Mouse (Mus musculus) C3H10T1/2 (cell line): ENCODE measurements around the gene D830030K20Rik. TPM values are rescaled to one million over a fixed set of nuclear protein-coding genes. Genes with fewer than 3 reads are reported as not detected.

Experiments used
- polyA plus RNA-seq, 2 experiments: library from polyadenylated mRNA; unstranded; fragments of >200 nt; fragmentation: generic; extraction: Trizol; gene quantifications; one replicate each; pipeline ENCODE4 v1.2.1; 2012; ENCODE audit warnings: missing spikeins in 2 of 2

The D830030K20Rik gene
- polyA plus RNA-seq: not detected

GRCm38 (mm10) chr14:3208272-3209152, at the start of gene D830030K20Rik:
Gene D830030K20Rik (plus strand): TSS chr14:3208488.

GRCm38 (mm10) chr14:3187955-3188354, 20.3 kb upstream of the D830030K20Rik start, which contains the start of gene Gm5795:
Gene Gm5795 (plus strand): TSS chr14:3188255.

Other genes starting within 250 kb of the D830030K20Rik start
- not detected for gene Gm2888, start 178.5 kb upstream of the D830030K20Rik start, polyA plus RNA-seq
- not detected for gene Gm2897, start 159.2 kb upstream of the D830030K20Rik start, polyA plus RNA-seq
- not detected for gene Gm10340, start 74.5 kb upstream of the D830030K20Rik start, polyA plus RNA-seq
- gene Gm5795, start 20.2 kb upstream of the D830030K20Rik start, polyA plus RNA-seq: not detected
- gene Gm2956, start 124.1 kb downstream of the D830030K20Rik start, polyA plus RNA-seq: not detected
- not detected for gene Gm10413, start 186.6 kb downstream of the D830030K20Rik start, polyA plus RNA-seq
- not detected for gene Gm10409, start 204.1 kb downstream of the D830030K20Rik start, polyA plus RNA-seq
- not detected for gene Gm3005, start 219.6 kb downstream of the D830030K20Rik start, polyA plus RNA-seq
- gene Gm10408, start 240.9 kb downstream of the D830030K20Rik start, polyA plus RNA-seq: not detected